Mouse (Mus musculus): ENCODE data around the gene Akap10. TPM values are rescaled to one million over a fixed set of nuclear protein-coding genes. Genes with fewer than 3 reads are reported as not detected.

The Akap10 gene
- total RNA-seq, 2 experiments from 2014 or later, result 17.2 to 19.8 TPM

DNA sequence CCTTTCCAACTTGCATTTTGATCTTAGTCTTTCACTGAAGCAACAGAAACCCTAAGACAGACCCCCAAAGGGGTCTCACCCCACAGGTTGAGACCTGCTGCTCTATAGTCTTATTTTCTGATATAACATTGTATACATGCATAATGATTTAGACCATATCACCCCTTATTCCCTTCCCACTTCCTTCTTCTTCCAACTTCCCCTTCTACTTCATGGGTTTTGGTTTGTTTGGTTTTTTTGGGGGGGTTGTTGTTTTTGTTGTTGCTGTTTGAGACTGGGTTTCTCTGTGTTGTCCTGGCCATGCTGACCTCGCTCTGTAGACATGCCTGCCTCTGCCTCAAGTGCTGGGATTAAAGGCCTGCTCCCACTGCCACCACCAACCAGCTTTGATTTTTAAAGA is 90.9 kb downstream of the Akap10 start:
- intact Hi-C loops (cut with DNase I), result no loop called here
- DNase-seq, result no peak

Other genes starting within 250 kb of the Akap10 start
- gene Fam83g, start 246.2 kb downstream of the Akap10 start, total RNA-seq (2021), result under 1 TPM; 0.12 to 0.29 TPM
- gene Slc5a10, start 209.4 kb downstream of the Akap10 start, total RNA-seq (2021), result not detected
- 1 to 10 TPM; 8.5 to 9.6 TPM for gene Prpsap2, start 168.2 kb downstream of the Akap10 start, total RNA-seq (2021)
- 10 to 100 TPM; 42.9 to 48.4 TPM for gene Ulk2, start 75.2 kb downstream of the Akap10 start, total RNA-seq (2021)
- gene Specc1, start 26.5 kb upstream of the Akap10 start, total RNA-seq (2021), result 10 to 100 TPM; 10.5 to 15.9 TPM